Mouse (Mus musculus): ENCODE measurements around the gene Gm49387. TPM values are rescaled to one million over a fixed set of nuclear protein-coding genes. Genes with fewer than 3 reads are reported as not detected.

Gm49387 gene
- polyA plus RNA-seq, 1 experiment: 0.32 TPM

DNA sequence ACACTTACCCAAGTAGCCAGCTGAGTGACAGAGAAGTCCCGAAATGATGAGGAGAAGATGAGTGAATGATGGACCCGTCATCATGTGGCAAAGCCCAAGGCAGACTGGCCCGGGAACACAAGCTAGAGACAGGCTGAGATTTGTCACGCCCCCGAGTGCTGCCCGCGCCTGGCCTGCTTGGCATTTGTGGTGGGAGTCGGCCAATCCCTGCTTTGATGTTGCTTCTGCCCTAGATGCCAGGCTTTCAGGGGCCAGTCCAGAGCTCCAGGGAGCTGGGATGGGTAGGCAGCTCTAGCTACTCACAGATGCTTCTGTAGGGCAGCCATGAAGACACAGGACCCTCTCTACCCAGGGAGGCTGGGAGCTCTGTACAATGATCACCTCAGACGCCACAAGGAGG lies 82.9 kb downstream of the Gm49387 start:
- 80% methylated on average over 9 of the region's 9 CpGs for WGBS
- no peak overlapping the region for H3K4me3 ChIP-seq (ENCODE audit: extremely low read depth, insufficient read depth, insufficient read length)
- no peak for TF ChIP-seq CTCF (IDR thresholded peaks at IDR 0.05; ENCODE audit: extremely low read depth, insufficient read depth, insufficient read length, insufficient replicate concordance)
- TF ChIP-seq POLR2A (IDR thresholded peaks at IDR 0.05; ENCODE audit: low read depth, low read length): no peak

DNA sequence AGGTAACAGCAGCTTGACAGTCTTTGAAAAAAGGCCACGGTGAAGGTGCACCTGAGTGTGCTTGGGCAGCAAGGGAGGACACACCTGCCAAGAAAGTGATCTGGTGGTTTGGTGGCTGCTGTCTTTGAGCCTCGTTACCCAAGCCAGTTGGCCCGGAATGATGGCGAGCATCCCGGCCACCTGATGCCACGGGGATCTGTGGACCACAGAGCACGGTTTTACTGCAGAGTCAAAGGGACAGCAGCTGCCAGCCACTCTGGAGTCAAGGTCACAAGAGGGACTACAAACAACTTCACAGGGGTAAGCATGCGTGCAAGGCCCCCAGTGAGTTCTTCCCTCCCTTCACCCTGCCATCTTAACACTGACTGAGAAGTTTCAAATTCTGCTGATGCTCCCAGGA lies 83.4 kb downstream of the Gm49387 start:
- DNase-seq (ENCODE audit: low read depth in 1 of 2, low spot score in 2 of 2): no peak
- Histone ChIP-seq H3K36me3 (ENCODE audit: control insufficient read depth, insufficient read depth, low read length) (no peaks in the 10 kb centered on the region), H3K27me3 (ENCODE audit: control insufficient read depth, insufficient read depth, low read length) (no peaks in the 10 kb centered on the region), H3K4me3 (ENCODE audit: extremely low read depth, insufficient read depth, insufficient read length) (no peak overlapping the region), H3K4me1 (ENCODE audit: control insufficient read depth, insufficient read depth, insufficient read length) (no peaks in the 10 kb centered on the region; the same call in 1 of the 2 replicates), H3K27ac (ENCODE audit: insufficient read depth, low read length) (no peak overlapping the region)
- TF ChIP-seq CTCF (IDR thresholded peaks at IDR 0.05; ENCODE audit: extremely low read depth, insufficient read depth, insufficient read length, insufficient replicate concordance) (no peak), POLR2A (IDR thresholded peaks at IDR 0.05; ENCODE audit: low read depth, low read length) (no peak)
- 79% methylated on average over 8 of the region's 8 CpGs for WGBS

More for the DNA sequence above, 82.9 kb downstream of the Gm49387 start:
- H3K36me3 ChIP-seq (ENCODE audit: control insufficient read depth, insufficient read depth, low read length): no peaks in the 10 kb centered on the region
- no peak overlapping the region for H3K27ac ChIP-seq (ENCODE audit: insufficient read depth, low read length)
- H3K27me3 ChIP-seq (ENCODE audit: control insufficient read depth, insufficient read depth, low read length): no peaks in the 10 kb centered on the region
- no peaks in the 10 kb centered on the region; the same call in 1 of the 2 replicates for H3K4me1 ChIP-seq (ENCODE audit: control insufficient read depth, insufficient read depth, insufficient read length)
- no peak for DNase-seq (ENCODE audit: low read depth in 1 of 2, low spot score in 2 of 2)

DNA sequence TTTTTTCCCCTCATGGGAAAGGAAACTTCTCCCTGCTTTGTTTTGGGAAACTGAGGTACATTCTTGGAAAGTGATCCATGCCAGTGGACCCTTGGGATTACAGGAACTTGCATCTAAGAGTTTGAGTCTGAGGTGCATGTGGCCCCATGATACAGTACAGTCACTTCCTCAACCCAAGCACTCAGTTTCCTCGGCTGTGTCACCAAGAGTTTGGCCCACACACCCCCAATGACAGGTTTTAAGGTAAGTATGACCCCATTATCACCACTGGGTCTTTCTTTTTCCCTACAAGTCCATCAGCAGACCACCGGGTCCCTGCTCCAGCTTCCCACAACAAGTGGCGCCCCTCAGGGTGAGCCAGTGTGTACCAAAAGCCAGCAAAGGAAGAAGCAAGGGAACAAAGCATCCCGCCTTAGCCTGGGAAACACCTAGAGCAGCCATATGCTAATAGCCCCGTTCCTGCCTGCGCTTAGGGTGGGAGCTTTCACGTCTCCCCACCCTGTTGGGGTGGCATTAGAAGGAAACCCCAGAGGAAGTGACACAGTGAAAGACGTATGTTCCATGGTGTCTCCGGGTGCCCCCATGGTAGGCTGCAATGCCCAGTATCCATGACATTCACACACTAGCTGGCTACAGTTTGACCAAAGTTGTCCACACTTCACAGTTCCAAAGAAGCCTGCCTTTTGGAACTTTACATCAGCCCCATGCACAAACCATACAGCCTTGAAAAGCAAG lies 84.0 kb downstream of the Gm49387 start:
- Histone ChIP-seq H3K4me3 (ENCODE audit: extremely low read depth, insufficient read depth, insufficient read length) (no peak overlapping the region), H3K27me3 (ENCODE audit: control insufficient read depth, insufficient read depth, low read length) (no peaks in the 10 kb centered on the region), H3K36me3 (ENCODE audit: control insufficient read depth, insufficient read depth, low read length) (no peaks in the 10 kb centered on the region), H3K4me1 (ENCODE audit: control insufficient read depth, insufficient read depth, insufficient read length) (no peaks in the 10 kb centered on the region; the same call in 1 of the 2 replicates), H3K27ac (ENCODE audit: insufficient read depth, low read length) (no peak overlapping the region)
- no peak for DNase-seq (ENCODE audit: low read depth in 1 of 2, low spot score in 2 of 2)
- 56% methylated on average over 9 of the region's 9 CpGs for WGBS
- TF ChIP-seq CTCF (IDR thresholded peaks at IDR 0.05; ENCODE audit: extremely low read depth, insufficient read depth, insufficient read length, insufficient replicate concordance): no peak
- TF ChIP-seq POLR2A (IDR thresholded peaks at IDR 0.05; ENCODE audit: low read depth, low read length): no peak

DNA sequence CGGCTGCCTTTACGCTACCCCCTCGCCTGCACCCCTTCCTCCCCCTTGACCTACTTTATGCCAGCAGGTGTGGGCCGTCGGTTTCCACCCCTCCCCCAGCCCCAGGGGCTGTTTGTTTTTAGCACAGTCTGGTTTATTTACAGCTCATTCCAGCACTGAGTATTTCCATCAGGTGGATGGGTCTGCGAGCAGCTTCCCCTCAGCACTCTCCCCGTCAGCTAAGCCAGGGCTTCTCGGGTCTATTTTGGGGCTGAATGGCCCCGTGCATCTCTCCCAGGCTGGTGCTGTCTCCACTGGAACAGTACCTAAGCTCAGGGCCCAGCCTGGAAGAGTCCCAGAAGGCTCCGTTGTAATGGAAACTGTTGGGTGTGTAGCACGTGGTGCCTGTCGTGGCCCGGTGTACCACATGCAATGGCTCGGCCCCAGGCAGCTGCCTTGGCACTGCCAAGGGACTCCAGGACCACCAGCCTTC lies 84.7 kb downstream of the Gm49387 start:
- Histone ChIP-seq H3K27ac (ENCODE audit: insufficient read depth, low read length) (no peak overlapping the region), H3K4me1 (ENCODE audit: control insufficient read depth, insufficient read depth, insufficient read length) (no peaks in the 10 kb centered on the region; the same call in 1 of the 2 replicates), H3K4me3 (ENCODE audit: extremely low read depth, insufficient read depth, insufficient read length) (no peak overlapping the region), H3K36me3 (ENCODE audit: control insufficient read depth, insufficient read depth, low read length) (no peaks in the 10 kb centered on the region), H3K27me3 (ENCODE audit: control insufficient read depth, insufficient read depth, low read length) (no peaks in the 10 kb centered on the region)
- 25% methylated on average over 14 of the region's 14 CpGs for WGBS
- TF ChIP-seq CTCF (IDR thresholded peaks at IDR 0.05; ENCODE audit: extremely low read depth, insufficient read depth, insufficient read length, insufficient replicate concordance): no peak
- no peak for TF ChIP-seq POLR2A (IDR thresholded peaks at IDR 0.05; ENCODE audit: low read depth, low read length)
- no peak for DNase-seq (ENCODE audit: low read depth in 1 of 2, low spot score in 2 of 2)

DNA sequence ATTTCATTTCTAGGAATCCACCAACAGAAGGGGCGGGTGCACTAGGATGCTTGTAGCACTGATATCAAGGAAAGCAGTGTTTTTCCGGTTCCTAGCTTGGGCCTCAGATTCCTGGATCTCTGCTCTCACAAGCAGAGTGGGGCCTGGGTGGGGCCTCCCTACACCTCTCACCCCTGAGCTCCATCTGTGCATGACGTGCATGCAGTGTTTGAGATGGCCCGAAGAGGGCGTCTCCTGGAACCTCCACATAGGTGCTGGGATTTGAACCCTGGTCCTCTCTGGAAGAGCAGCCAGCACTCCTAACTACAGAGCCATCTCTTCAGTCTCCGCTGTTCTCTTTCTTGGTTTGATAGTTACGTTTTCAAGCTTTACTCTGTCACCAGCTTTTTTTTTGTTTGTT lies 85.7 kb downstream of the Gm49387 start:
- DNase-seq (ENCODE audit: low read depth in 1 of 2, low spot score in 2 of 2): no peak
- H3K36me3 ChIP-seq (ENCODE audit: control insufficient read depth, insufficient read depth, low read length): no peaks in the 10 kb centered on the region

DNA sequence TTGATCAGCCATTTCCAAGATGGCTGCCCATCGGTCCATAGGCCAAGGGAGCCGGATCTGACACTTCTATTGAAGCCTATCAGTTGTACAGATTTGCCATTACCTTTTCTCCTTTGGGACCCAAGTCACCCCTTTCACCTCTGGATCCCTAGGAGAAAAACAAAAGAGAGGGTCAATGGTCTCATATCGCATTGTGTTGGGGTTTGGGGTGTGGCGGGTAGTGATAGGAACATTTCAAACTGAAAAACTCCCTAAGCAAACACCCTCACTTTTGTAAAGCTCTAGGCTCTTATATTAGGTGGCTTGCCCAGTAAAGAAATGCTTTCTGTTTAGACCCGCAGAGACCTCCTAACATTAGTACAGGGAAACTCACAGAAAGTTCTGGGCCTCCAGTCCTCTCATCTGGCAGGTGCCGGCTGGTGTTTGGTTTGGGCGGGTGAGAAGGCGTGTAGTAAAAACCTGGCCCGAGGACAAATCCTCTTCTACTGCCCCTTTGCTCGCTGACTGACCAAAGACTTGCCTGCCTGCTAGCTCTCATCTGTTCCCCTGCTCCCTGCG lies 96.7 kb downstream of the Gm49387 start:
- Histone ChIP-seq H3K27me3 (ENCODE audit: control insufficient read depth, insufficient read depth, low read length) (no peaks in the 10 kb centered on the region), H3K4me1 (ENCODE audit: control insufficient read depth, insufficient read depth, insufficient read length) (no peaks in the 10 kb centered on the region), H3K4me3 (ENCODE audit: extremely low read depth, insufficient read depth, insufficient read length) (no peak overlapping the region), H3K36me3 (ENCODE audit: control insufficient read depth, insufficient read depth, low read length) (no peaks in the 10 kb centered on the region), H3K27ac (ENCODE audit: insufficient read depth, low read length) (no peak overlapping the region)
- no peak for TF ChIP-seq POLR2A (IDR thresholded peaks at IDR 0.05; ENCODE audit: low read depth, low read length)
- TF ChIP-seq CTCF (IDR thresholded peaks at IDR 0.05; ENCODE audit: extremely low read depth, insufficient read depth, insufficient read length, insufficient replicate concordance): no peak
- WGBS: 93% methylated on average over 11 of the region's 11 CpGs
- no peak for DNase-seq (ENCODE audit: low read depth in 1 of 2, low spot score in 2 of 2)

More for the DNA sequence above, 85.7 kb downstream of the Gm49387 start:
- Histone ChIP-seq H3K27me3 (ENCODE audit: control insufficient read depth, insufficient read depth, low read length) (no peaks in the 10 kb centered on the region), H3K4me1 (ENCODE audit: control insufficient read depth, insufficient read depth, insufficient read length) (no peaks in the 10 kb centered on the region; the same call in 1 of the 2 replicates), H3K27ac (ENCODE audit: insufficient read depth, low read length) (no peak overlapping the region), H3K4me3 (ENCODE audit: extremely low read depth, insufficient read depth, insufficient read length) (no peak overlapping the region)
- no peak for TF ChIP-seq POLR2A (IDR thresholded peaks at IDR 0.05; ENCODE audit: low read depth, low read length)
- TF ChIP-seq CTCF (IDR thresholded peaks at IDR 0.05; ENCODE audit: extremely low read depth, insufficient read depth, insufficient read length, insufficient replicate concordance): no peak
- WGBS: 83% methylated on average over 7 of the region's 7 CpGs
